Mouse (Mus musculus) frontal cortex, postnatal 25 days (tissue): Measurements from ENCODE around the gene Tm4sf1.

Experiments
- DNase-seq, 2 experiments: peaks; one replicate each; pipeline ENCODE4 v3.0.0; 2022; ENCODE audit warnings: low spot score in 2 of 2

Gene Tm4sf1

GRCm38 (mm10) chr3:57301921-57302539 is at the start of gene Tm4sf1:
Tm4sf1 (minus strand) TSS chr3:57301988.
- no peak for DNase-seq

GRCm38 (mm10) chr3:57344811-57345210 is 43.0 kb upstream of the Tm4sf1 start:
- no peak for DNase-seq

GRCm38 (mm10) chr3:57343837-57344607 is 42.2 kb upstream of the Tm4sf1 start:
- DNase-seq, result peak in 1 of 2 experiments; percentile 11

DNA sequence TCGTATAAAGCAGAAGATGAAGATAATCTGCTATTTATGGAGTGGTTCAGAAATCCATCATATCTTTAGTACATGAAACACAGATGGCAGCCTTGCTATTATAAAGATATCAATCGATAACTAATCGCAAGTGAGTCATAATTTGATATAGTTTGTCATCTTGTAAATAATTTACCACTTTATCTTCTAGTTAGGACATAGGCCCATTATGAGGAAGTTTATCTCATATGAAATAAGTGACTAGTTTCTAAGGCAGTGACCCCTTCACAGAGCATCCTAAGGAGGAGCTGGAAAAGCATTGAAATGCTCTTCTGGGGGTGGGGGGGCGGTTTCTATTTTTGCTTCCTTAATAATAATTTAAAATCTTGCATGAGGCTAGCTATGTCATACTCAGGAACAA is 41.2 kb upstream of the Tm4sf1 start:
- DNase-seq, result no peak

GRCm38 (mm10) chr3:57341321-57341720 is 39.5 kb upstream of the Tm4sf1 start:
- no peak for DNase-seq

DNA sequence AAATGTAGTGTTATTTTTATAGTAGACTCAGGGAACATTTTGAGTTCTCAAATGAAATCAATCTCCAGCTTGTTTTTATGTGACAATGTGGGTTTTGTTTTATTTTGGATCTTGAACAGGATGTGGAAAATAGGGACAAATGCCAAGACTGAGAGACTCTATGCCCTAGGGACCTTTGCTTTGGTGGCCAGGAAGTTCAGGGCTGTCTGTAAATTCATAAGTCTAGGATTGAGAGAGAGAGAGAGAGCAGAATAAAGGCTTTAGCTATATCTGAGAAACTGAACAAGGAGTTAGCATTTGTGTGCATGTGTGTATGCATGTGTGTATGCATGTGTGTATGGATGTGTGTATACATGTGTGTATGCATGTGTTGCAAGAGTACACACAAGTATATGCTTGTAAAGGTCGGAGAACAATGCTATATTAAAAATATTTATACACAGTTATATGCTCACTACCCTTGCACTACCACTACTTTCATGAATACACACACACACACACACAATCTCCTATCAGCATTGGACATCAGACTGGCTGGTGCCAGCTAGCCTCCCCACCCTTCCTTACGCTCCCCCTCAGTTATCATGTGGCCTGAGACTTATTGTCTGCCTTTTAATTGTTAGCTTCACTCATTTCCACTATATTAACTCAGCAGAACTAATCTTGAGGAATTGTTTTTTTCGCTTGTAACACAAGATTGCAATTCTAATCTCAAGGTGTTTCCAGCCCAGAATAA is 33.5 kb upstream of the Tm4sf1 start:
- no peak for DNase-seq

GRCm38 (mm10) chr3:57327941-57328340 is 26.2 kb upstream of the Tm4sf1 start:
- no peak for DNase-seq

GRCm38 (mm10) chr3:57307076-57307475 is 5.3 kb upstream of the Tm4sf1 start:
- no peak for DNase-seq

- DNase-seq, result no peak
These were observed 3.8 kb upstream of the Tm4sf1 start for GRCm38 (mm10) chr3:57305564-57305963.

GRCm38 (mm10) chr3:57304484-57304883 is 2.7 kb upstream of the Tm4sf1 start:
- no peak for DNase-seq

DNA sequence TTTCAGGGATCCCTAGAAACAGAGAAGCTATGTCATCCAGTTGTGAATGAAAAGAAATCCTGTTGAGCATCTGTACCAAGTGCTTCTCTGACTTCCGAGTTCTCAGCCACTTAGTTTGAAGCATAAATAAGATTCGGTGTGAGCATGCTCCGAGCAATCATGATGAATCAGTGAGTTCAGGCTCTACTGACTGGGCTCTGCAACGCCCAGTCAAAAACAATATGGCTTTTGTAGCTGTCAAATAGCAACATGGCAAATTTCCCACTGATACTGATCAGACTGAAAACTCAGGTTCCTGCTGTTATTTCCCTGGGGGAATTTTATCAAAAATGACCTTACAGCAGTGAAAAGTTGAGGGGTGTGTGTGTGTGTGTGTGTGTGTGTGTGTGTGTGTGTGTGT is 2.3 kb upstream of the Tm4sf1 start:
- DNase-seq, result no peak

DNA sequence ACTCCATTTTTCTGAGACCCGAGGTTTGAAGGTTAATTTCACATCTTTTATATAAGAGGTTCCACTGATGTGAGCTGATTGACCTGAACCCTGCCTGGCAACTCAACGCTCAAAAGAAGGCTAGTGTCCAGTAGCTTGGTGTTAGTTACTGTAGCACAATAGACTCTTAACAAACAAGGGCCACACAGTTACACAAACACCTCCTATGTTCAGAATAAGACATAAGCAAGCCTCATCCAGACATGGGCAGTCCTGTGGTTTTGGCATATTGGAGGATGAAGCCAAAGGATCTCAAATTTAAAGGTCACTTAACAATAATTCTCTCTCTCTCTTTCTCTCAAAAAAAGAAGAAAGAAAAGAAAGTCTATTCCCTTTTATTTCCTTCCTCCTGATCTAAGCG is 1.7 kb upstream of the Tm4sf1 start:
- DNase-seq, result no peak

DNA sequence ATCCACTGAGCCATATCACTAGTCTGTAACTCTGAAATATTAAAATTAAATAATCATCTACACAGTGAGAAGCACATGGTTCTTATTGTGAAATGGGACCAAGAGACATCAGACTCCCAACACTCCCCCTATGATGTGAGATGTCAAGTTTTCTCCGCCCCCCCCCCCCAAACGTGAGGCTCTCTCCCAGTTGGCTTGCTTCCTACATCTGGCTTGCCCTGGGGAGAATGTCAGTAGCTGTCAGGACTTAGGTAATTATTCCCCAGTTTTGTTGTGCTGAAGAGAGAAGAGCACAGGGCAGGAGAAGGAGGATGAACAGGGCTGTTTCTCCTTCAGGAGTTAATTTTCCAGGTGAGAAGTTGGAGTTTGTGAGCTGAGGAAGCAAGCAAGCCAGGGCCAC is 1.1 kb upstream of the Tm4sf1 start:
- DNase-seq, result no peak

DNA sequence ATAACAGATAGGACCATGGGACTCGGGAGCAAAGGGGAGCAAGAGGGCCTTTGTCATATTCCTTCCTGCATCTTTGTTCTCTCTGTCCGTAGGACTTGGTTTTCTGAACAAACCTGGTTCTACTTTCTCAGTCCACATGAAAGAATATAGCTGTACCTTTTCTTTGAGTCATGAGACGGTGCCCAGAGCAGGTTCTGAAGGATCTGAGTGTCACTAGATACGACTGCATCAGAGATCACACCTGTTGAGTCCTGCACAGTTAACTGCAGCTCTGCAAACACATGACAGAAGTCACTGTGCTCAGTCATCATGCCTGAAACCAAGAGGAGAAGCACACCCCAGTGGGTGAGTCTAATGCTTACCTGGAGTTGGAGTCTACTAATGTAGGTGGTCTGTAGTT is 422 bp downstream of the Tm4sf1 start:
- no peak for DNase-seq

GRCm38 (mm10) chr3:57297991-57298390 is 3.8 kb downstream of the Tm4sf1 start:
- DNase-seq, result no peak

DNA sequence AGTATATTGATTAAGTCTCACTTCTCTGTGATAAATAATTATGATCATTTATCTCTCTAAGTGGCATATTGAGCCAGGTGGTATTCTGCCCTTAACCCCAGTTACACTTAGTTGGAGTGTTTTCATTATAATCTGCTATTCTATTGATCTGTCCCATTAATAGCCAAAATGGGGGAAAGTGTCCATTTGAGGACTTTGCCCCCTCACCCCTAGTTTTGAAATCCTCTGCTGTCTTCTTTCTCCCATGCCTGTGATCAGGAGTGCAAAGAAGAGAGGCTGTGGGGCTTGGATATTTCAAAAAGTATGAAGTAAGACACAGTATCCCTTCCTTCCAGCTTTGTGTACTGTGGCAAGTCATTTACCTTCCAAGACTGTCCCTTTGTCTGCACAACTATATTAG is 5.2 kb downstream of the Tm4sf1 start:
- DNase-seq, result no peak

DNA sequence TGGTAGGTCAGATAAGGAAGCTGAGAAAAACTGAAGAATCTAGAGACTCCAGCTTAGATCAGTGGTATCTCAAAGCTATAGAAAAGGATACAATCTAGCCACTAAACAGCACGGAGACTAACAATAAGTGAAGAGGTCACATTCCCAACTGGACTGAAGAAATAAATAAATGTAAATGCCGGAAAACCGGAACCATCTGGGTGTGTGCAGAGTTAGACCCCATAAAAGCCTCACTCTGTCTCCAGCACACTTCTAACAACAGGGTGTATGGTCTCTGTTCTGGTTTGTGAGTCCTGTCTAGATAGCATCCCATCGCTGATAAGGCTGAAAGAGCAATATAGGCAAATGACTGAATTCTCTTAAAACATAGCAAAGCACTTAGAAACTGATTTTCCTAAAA is 6.2 kb downstream of the Tm4sf1 start:
- no peak for DNase-seq

- DNase-seq, result peak in 1 of 2 experiments; percentile 12
These were observed 6.9 kb downstream of the Tm4sf1 start for GRCm38 (mm10) chr3:57294742-57295525.

GRCm38 (mm10) chr3:57293925-57294324 is 7.9 kb downstream of the Tm4sf1 start:
- no peak for DNase-seq

DNA sequence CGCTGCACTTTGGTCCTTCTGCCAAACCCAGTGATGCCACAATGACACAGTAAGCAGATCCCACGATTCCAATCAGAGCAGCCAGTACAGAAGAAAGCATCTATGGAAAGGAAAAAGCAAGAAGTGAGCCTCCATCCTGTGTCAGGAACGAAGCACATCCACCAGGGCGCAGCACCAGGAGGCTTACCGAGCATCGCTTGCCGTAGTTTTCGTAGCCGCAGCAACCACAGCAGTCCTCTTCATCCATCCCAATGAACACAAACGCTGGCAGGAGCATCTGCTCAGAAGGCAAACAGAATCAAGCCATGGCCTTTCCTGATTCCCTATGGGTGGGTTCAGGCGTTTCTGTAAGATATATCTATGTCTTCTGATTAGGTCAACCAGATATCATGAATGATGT is 9.0 kb downstream of the Tm4sf1 start:
- DNase-seq, result no peak

GRCm38 (mm10) chr3:57288944-57289491 is 12.8 kb downstream of the Tm4sf1 start:
- no peak for DNase-seq
